Mouse (Mus musculus): ENCODE measurements around the gene Olfr906. TPM values are rescaled to one million over a fixed set of nuclear protein-coding genes. Genes with fewer than 3 reads are reported as not detected.

Olfr906 gene
- polyA plus RNA-seq (2015; fragmentation: Nextera tagmentation; extraction: Ambion mirVana), result not detected in 2 replicates

DNA sequence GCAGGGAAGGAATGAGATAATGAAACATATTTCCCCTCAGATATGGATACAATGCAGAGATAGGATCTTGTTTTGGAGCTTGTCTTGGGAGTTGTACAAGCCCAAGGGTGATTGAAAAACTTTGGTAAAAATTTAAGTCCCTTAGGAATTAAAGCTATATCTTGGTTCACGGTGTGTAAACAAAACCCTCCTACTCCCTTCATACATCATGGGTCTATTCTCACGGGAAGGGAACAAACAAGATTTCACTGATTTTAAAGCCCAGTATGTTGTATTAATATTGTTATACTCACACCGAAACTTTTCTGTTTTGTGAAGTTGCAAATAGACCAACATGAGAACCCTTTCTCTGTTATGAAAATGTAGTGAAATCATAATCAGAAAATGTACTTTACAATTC, at the start of gene Olfr906:
Gene Olfr906 (plus strand): TSS at position 301 of the 400 bp plus-strand sequence.
- 85% methylated on average over 3 of the region's 3 CpGs for WGBS
- Histone ChIP-seq H3K9me3 (replicated peaks) (no peaks in the 10 kb centered on the region), H3K4me1 (no peaks in the 10 kb centered on the region), H3K27me3 (no peaks in the 10 kb centered on the region), H3K36me3 (ENCODE audit: poor library complexity, severe bottlenecking) (no peaks in the 10 kb centered on the region), H3K9ac (no peak within 1 kb of the TSS), H3K4me3 (no peak within 1 kb of the TSS), H3K4me2 (no peak within 1 kb of the TSS), H3K27ac (no peak within 1 kb of the TSS)
- ATAC-seq, result no peak

DNA sequence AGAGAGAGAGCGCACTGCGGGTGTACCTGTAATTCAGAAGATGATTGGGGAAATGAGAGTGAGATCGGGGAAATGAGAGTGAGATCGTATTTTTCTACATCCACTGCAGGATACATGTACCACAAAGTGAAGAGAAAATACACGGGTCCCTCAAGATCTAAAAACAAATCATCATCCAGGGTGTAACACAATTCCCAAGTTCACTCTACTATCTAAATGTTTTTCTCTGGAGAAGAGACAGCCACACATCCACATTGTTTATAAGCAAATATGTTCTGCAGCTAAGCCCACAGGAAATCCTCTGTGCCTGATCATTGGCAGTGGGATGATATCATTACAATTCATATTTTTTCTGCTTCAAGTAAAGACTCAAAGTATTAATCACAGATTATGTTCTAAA, 39.5 kb upstream of the Olfr906 start, which contains the start of gene Olfr902:
Gene Olfr902 (plus strand): TSS at position 301 of the 400 bp plus-strand sequence.
- no peak for ATAC-seq
- Histone ChIP-seq H3K36me3 (ENCODE audit: poor library complexity, severe bottlenecking) (no peaks in the 10 kb centered on the region), H3K9ac (no peak within 1 kb of the TSS)

DNA sequence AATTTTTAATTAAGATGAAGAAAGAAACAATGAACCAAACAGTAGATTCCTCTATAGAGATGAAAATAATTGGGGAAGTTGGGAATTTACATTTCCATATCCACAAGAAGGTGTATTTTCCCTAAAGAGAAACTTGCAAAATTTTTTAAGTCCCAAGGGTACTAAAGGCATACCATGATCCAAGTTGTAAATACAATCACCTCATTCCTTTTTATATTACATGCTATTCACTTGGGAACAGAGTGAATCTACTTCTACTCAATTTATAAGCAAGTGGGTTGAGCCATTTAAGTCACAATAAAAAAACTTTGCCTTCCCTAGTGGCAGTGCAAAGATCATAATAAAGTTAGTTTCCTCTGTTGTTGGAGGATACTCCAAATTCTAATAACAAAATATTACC, 24.0 kb upstream of the Olfr906 start, which contains the start of gene Olfr904:
Gene Olfr904 (plus strand): TSS at position 301 of the 400 bp plus-strand sequence.
- H3K9me3 ChIP-seq (replicated peaks), result no peaks in the 10 kb centered on the region
- H3K9ac ChIP-seq, result no peak within 1 kb of the TSS
- no peak within 1 kb of the TSS for H3K4me2 ChIP-seq
- H3K4me3 ChIP-seq, result no peak within 1 kb of the TSS
- no peaks in the 10 kb centered on the region for H3K27me3 ChIP-seq
- no peak for ATAC-seq
- no peaks in the 10 kb centered on the region for H3K36me3 ChIP-seq (ENCODE audit: poor library complexity, severe bottlenecking)
- H3K27ac ChIP-seq, result no peak within 1 kb of the TSS
- H3K4me1 ChIP-seq, result no peaks in the 10 kb centered on the region

More for the DNA sequence above, 39.5 kb upstream of the Olfr906 start, which contains the start of gene Olfr902:
- 89% methylated on average over 5 of the region's 5 CpGs for WGBS
- Histone ChIP-seq H3K9me3 (replicated peaks) (no peaks in the 10 kb centered on the region), H3K27ac (no peak within 1 kb of the TSS), H3K4me2 (no peak within 1 kb of the TSS), H3K4me3 (no peak within 1 kb of the TSS), H3K4me1 (no peaks in the 10 kb centered on the region), H3K27me3 (no peaks in the 10 kb centered on the region)

DNA sequence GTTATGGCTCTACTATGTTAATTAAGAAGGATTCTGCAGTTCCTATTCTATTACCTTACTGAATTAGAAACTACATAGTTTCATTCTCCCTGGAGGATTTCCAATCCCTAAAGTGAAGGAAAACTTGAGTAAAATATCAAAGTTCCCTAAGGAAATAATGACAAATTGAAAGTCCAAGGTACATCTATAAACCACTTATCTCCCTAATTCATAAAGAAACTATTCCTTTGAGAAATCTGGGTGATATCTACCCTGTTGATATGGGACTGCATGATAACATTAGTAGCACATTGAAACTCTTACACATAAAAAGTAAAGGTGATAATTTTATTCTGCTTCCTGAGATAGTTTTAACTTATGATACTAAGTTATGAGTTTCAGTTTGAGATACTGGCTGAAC, 16.1 kb upstream of the Olfr906 start, which contains the start of gene Olfr905:
Gene Olfr905 (plus strand): TSS at position 301 of the 400 bp plus-strand sequence.
- Histone ChIP-seq H3K4me2 (no peak within 1 kb of the TSS), H3K36me3 (ENCODE audit: poor library complexity, severe bottlenecking) (no peaks in the 10 kb centered on the region), H3K9me3 (replicated peaks) (no peaks in the 10 kb centered on the region), H3K27ac (no peak within 1 kb of the TSS), H3K4me3 (no peak within 1 kb of the TSS), H3K9ac (no peak within 1 kb of the TSS), H3K4me1 (no peaks in the 10 kb centered on the region), H3K27me3 (no peaks in the 10 kb centered on the region)
- ATAC-seq, result no peak

DNA sequence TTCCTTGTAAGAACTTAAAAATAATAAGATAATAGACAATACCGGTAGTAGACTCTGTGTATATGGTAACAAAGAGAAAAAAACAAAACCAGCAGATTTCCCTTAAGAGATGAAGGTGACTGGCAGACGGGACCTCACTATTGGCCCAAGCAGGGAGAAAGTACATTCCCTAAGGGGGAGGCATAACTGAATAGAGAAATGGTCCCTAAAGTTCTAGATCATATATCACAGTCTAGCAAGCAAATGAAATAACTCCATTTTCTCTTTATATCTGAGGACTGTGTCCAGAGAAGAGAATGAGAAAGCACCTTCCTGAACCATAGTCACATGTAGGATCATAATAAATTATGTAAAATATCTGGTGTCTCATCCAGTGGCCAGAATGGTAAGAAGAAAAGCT, 8.6 kb downstream of the Olfr906 start, which contains the start of gene Olfr907:
Gene Olfr907 (plus strand): TSS at position 301 of the 400 bp plus-strand sequence.
- Histone ChIP-seq H3K27me3 (no peaks in the 10 kb centered on the region), H3K27ac (no peak within 1 kb of the TSS), H3K4me1 (no peaks in the 10 kb centered on the region), H3K4me2 (no peak within 1 kb of the TSS), H3K9ac (no peak within 1 kb of the TSS), H3K4me3 (no peak within 1 kb of the TSS), H3K36me3 (ENCODE audit: poor library complexity, severe bottlenecking) (no peaks in the 10 kb centered on the region), H3K9me3 (replicated peaks) (no peaks in the 10 kb centered on the region)
- ATAC-seq, result no peak
- 82% methylated on average over 2 of the region's 2 CpGs for WGBS

DNA sequence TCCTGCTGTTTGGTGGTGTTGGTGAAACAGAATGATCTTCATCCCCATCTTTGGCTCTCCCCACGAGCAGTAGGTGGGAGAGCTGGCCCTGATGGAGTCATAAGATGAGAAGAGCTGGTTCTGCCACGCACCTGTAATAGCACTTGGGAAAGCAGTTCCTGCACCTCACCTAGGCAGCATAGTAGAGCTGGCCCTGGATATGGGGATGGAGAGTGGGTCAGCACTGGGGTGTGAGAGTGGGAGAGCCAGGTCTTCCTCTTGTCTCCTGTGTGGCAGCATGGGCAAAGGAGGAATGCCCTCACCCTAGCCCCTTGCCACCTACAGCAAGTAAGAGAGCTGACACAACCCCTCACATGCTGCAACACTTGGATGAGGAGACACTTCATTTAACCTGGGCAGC, 25.5 kb downstream of the Olfr906 start:
- H3K36me3 ChIP-seq (ENCODE audit: poor library complexity, severe bottlenecking), result no peaks in the 10 kb centered on the region
- no peaks in the 10 kb centered on the region for H3K27me3 ChIP-seq
- ATAC-seq, result no peak
- no peak overlapping the region for H3K4me2 ChIP-seq
- H3K9ac ChIP-seq, result no peak overlapping the region
- 78% methylated on average over 2 of the region's 2 CpGs for WGBS
- no peak overlapping the region for H3K27ac ChIP-seq
- H3K9me3 ChIP-seq (replicated peaks), result no peaks in the 10 kb centered on the region
- H3K4me1 ChIP-seq, result no peaks in the 10 kb centered on the region
- H3K4me3 ChIP-seq, result no peak overlapping the region

DNA sequence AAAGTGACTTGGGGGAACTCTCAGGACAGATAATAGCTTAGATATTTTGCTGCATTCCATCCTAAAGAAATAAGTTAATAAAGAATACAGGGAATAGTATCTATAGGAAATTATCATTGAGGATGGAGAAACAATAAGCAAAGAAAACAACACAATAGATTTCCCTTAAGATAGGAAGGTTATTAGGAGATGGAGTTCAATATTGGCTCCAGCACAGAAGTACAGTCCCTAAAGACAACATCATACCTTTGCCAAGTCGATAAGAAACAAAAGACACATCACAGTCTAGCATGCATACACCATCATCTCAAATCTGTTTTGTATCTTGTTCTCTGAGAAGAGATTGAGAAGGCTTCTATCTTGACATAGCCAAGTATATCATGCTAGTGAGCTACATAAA, 34.4 kb downstream of the Olfr906 start, which contains the start of gene Olfr911-ps1:
Gene Olfr911-ps1 (plus strand): TSS at position 301 of the 400 bp plus-strand sequence.
- 82% methylated on average over 1 of the region's 1 CpGs for WGBS
- Histone ChIP-seq H3K27ac (no peak within 1 kb of the TSS), H3K4me1 (no peaks in the 10 kb centered on the region), H3K27me3 (no peaks in the 10 kb centered on the region), H3K9ac (no peak within 1 kb of the TSS), H3K4me3 (no peak within 1 kb of the TSS), H3K9me3 (replicated peaks) (0 out of 2 replicates have a peak, but pooled peaks cover 2% of the 10 kb centered on the region), H3K36me3 (ENCODE audit: poor library complexity, severe bottlenecking) (no peaks in the 10 kb centered on the region), H3K4me2 (no peak within 1 kb of the TSS)
- ATAC-seq, result no peak

DNA sequence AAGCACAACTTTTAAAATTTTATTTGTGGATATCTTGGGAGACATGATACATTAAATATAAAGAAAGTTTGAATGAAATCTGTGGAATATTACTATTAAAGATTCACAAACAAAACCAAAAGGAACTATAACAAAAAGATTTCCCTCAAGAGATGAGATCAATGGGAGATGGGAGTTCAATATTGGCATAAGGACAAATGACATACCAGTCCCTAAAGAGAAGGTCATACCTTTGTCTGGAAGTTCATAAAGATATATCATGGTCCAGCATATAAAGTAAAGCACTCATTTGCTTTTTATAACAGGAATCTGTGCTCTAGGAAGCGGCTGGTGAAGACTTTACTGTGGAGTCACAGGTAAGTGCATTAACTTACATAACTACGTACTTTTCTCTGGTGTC, 50.7 kb downstream of the Olfr906 start, which contains the start of gene Olfr910:
Gene Olfr910 (plus strand): TSS at position 301 of the 400 bp plus-strand sequence.
- Histone ChIP-seq H3K9me3 (replicated peaks) (no peaks in the 10 kb centered on the region), H3K27ac (no peak within 1 kb of the TSS), H3K4me2 (no peak within 1 kb of the TSS), H3K36me3 (ENCODE audit: poor library complexity, severe bottlenecking) (no peaks in the 10 kb centered on the region), H3K4me3 (no peak within 1 kb of the TSS), H3K9ac (no peak within 1 kb of the TSS), H3K27me3 (no peaks in the 10 kb centered on the region), H3K4me1 (no peaks in the 10 kb centered on the region)
- ATAC-seq, result no peak
- WGBS, result 96% methylated on average over 2 of the region's 2 CpGs

Other genes starting within 250 kb of the Olfr906 start
- gene Olfr143, start 234.3 kb upstream of the Olfr906 start, polyA plus RNA-seq (2015; fragmentation: Nextera tagmentation; extraction: Ambion mirVana), result not detected in 2 replicates
- not detected in 2 replicates for gene Olfr895, start 219.2 kb upstream of the Olfr906 start, polyA plus RNA-seq (2015; fragmentation: Nextera tagmentation; extraction: Ambion mirVana)
- not detected in 2 replicates for gene Olfr896-ps1, start 196.0 kb upstream of the Olfr906 start, polyA plus RNA-seq (2015; fragmentation: Nextera tagmentation; extraction: Ambion mirVana)
- not detected in 2 replicates for gene Olfr25, start 158.0 kb upstream of the Olfr906 start, polyA plus RNA-seq (2015; fragmentation: Nextera tagmentation; extraction: Ambion mirVana)
- gene Olfr898, start 138.7 kb upstream of the Olfr906 start, polyA plus RNA-seq (2015; fragmentation: Nextera tagmentation; extraction: Ambion mirVana), result not detected in 2 replicates
- not detected in 2 replicates for gene Olfr250, start 120.2 kb upstream of the Olfr906 start, polyA plus RNA-seq (2015; fragmentation: Nextera tagmentation; extraction: Ambion mirVana)
- gene Olfr251, start 110.0 kb upstream of the Olfr906 start, polyA plus RNA-seq (2015; fragmentation: Nextera tagmentation; extraction: Ambion mirVana), result not detected in 2 replicates
- gene Olfr147, start 85.4 kb upstream of the Olfr906 start, polyA plus RNA-seq (2015; fragmentation: Nextera tagmentation; extraction: Ambion mirVana), result not detected in 2 replicates
- not detected in 2 replicates for gene Olfr901, start 57.6 kb upstream of the Olfr906 start, polyA plus RNA-seq (2015; fragmentation: Nextera tagmentation; extraction: Ambion mirVana)
- not detected in 2 replicates for gene Olfr902, start 39.4 kb upstream of the Olfr906 start, polyA plus RNA-seq (2015; fragmentation: Nextera tagmentation; extraction: Ambion mirVana)
- gene Olfr904, start 23.9 kb upstream of the Olfr906 start, polyA plus RNA-seq (2015; fragmentation: Nextera tagmentation; extraction: Ambion mirVana), result not detected in 2 replicates
- not detected in 2 replicates for gene Olfr905, start 16.0 kb upstream of the Olfr906 start, polyA plus RNA-seq (2015; fragmentation: Nextera tagmentation; extraction: Ambion mirVana)
- not detected in 2 replicates for gene Olfr907, start 8.7 kb downstream of the Olfr906 start, polyA plus RNA-seq (2015; fragmentation: Nextera tagmentation; extraction: Ambion mirVana)
- not detected in 2 replicates for gene Olfr911-ps1, start 34.5 kb downstream of the Olfr906 start, polyA plus RNA-seq (2015; fragmentation: Nextera tagmentation; extraction: Ambion mirVana)
- gene Olfr910, start 50.8 kb downstream of the Olfr906 start, polyA plus RNA-seq (2015; fragmentation: Nextera tagmentation; extraction: Ambion mirVana), result not detected in 2 replicates
- gene Olfr912, start 93.1 kb downstream of the Olfr906 start, polyA plus RNA-seq (2015; fragmentation: Nextera tagmentation; extraction: Ambion mirVana), result not detected in 2 replicates
- not detected in 2 replicates for gene Olfr913, start 105.7 kb downstream of the Olfr906 start, polyA plus RNA-seq (2015; fragmentation: Nextera tagmentation; extraction: Ambion mirVana)
- not detected in 2 replicates for gene Olfr914, start 118.0 kb downstream of the Olfr906 start, polyA plus RNA-seq (2015; fragmentation: Nextera tagmentation; extraction: Ambion mirVana)
- not detected in 2 replicates for gene Olfr916, start 172.8 kb downstream of the Olfr906 start, polyA plus RNA-seq (2015; fragmentation: Nextera tagmentation; extraction: Ambion mirVana)
- not detected in 2 replicates for gene Olfr917, start 178.8 kb downstream of the Olfr906 start, polyA plus RNA-seq (2015; fragmentation: Nextera tagmentation; extraction: Ambion mirVana)
- not detected in 2 replicates for gene Olfr918, start 187.5 kb downstream of the Olfr906 start, polyA plus RNA-seq (2015; fragmentation: Nextera tagmentation; extraction: Ambion mirVana)
- gene Olfr919, start 216.6 kb downstream of the Olfr906 start, polyA plus RNA-seq (2015; fragmentation: Nextera tagmentation; extraction: Ambion mirVana), result not detected in 2 replicates
- gene Vwa5a, start 231.2 kb downstream of the Olfr906 start, polyA plus RNA-seq (2015; fragmentation: Nextera tagmentation; extraction: Ambion mirVana), result 4.5 and 6.2 TPM in 2 replicates

Data from forebrain, embryonic 13.5 days (tissue).